Mouse (Mus musculus) layer of hippocampus, postnatal 25 days (tissue): ENCODE measurements at regions not wholly inside any gene's neighbourhood (a gene's known extent, or its start where the extent isn't known, plus 50 kb on each side); places are given as distances from the start of the nearest gene placed in this dataset.

ENCODE experiments used
- DNase-seq, 2 experiments: peaks; one replicate each; pipeline ENCODE4 v3.0.0; 2022; ENCODE audit warnings: mixed read lengths in 2 of 2, low spot score in 1 of 2; ENCODE audit errors: extremely low spot score in 1 of 2

DNA sequence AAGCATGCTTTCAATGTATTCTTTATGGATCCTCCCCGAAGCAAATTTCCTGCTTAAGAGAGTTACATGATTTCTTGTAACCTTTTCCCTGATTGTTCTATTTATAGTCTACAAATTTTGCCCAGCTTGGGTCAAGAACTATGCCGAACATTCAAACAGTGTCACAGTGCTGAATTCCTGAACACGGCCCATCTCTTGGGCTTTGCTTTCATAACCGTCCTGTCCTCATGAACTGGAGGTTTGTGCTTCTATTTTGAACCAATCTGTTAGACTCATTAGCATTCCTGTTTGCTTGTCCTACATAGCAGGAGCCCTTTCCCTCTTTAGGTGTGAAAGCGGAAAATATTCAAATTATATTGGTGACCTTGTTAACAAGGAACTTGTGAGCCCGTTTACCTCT lies 181.2 kb downstream of the Klf6 start:
- DNase-seq, result no peak

DNA sequence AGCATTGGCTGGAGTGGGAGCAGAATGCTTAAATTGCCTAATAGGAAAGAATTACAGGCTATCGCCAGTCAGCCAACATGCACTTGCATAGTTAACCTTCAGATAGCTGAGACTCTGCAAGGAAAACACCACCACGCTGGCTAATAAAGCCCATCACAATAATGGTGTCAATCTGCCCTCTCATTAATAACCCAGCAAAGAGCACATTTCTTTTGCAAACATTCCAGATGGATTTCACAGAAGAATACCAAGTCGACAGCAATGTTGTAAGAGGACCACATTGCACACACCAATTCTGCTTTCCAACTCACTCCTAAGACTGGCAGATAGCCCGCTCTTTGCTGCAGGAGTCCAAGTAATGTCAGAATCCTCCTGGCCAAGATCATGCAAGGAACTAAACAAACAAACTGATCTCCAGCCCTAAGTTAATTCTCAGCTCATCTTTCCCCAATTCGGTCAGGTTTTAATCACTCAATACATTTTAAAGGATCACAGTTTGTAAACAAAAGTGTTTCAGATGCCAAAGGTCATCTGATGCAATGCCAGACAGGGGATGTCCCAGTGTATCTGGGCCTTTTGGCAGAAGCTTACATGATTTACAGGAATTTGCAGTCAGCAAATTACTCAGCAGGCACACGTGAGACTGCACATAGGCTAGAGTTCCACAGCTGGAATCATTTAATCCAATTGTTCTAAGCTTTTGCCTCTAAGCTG lies 198.4 kb downstream of the Klf6 start:
- no peak for DNase-seq

GRCm38 (mm10) chr13:6060229-6060845 lies 199.1 kb downstream of the Klf6 start:
- no peak for DNase-seq

- no peak for DNase-seq
These were observed 201.0 kb downstream of the Klf6 start for GRCm38 (mm10) chr13:6062305-6062704.

GRCm38 (mm10) chr13:6062729-6063386 lies 201.6 kb downstream of the Klf6 start:
- no peak for DNase-seq

DNA sequence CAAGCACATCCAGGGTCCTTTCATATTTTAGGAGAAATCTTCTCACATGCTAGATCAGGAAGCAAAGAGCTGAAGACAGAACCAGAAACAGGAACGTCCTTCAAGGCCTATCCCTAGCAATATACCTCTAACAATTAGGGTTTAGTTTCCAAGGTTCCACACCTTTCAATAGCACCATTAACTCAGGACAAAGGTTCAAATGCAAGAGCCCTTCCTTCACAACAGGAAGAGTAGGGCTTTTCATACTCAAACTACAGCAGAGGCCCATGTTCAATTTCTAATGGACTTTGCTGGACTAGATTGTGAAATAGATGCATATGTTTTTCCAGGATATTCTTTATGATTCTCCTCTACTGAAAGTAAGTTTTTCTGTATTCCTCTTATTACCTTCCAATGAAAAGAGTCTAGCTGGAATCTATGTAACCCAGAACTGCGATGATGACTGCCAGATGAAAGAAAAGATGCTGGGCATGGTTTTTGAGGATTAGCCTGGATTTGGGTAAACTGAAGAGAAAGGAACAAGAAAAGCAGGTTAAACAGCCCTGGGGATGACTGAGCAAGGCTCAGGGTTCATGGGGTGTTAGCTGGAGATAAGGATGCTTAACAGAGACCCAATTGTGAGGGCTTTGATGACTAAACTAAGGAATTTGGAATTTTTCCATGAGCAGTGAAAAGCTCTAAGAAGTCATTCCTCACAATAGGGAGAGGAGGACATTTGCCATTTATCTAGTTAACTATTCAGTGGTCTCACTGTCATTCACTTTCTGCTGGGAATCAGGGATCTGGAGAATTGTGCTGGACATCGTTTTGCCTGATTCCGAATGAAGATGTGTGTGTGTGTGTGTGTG lies 215.9 kb downstream of the Klf6 start:
- DNase-seq, result no peak

DNA sequence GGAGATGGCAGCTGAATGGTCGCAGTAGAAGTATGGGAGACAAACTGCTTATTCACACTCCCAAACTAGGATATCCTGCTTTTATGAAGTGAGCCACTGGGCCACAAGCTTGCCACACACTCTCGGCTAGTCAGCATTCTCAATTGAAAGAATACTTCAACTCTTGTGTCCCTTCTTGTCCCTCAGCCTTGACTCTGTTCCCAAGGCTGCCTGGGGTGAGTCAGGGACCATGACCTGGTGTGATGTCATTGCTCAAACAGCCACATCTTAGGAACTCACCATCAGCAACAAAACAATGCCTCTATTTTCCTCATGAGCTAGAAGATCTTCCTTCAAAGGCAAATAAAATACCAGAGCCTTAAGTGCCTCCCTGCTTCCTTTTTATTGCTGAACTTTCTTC lies 224.6 kb downstream of the Klf6 start:
- no peak for DNase-seq

DNA sequence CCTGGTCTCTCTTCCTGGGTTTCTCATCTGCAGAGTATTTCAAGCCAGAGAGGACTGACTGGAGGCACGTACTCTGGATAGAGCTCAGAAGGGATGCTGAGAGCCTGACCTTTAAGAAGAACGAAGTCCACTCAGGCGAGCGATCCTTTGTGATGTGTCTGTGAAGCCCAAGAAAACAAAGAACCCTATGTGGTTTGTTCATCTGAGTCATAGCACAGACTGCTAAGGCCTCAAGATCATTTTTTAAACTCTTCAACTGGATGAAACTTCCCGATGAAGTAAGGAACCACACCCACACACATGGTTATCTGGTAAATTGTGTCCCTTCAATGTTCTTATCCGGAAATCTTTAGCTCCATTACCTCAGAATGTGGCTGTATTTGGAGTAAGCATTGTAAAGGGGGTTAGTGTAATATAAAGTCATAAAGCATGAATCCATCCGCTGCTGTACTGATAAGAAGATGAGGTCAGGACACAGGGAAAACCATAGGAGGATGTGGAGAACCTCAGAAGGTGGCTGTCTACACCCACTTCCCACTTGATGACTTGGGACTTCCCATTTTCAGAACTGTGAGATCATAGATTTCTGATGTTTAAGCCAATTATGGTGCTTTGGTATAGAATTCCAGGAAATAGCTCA lies 247.9 kb downstream of the Klf6 start:
- no peak for DNase-seq

DNA sequence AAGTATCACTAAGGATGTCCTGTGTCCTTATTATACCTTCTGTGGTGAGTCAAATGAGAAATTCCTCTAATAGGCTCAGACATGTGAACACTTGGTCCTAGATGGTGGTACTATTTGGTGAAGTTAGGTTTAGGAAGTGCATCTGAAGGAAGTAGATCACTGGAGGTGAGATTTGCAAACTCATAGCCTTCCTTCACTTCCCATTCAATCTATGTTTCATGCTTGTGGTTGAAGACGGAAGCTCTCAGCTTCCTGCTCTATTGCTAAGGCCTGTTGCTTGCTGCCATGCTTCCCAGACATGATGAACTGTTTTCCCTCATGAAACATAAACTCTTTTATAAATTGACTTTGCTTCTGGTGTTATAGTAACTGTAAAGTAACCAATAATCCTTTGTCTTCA lies 258.4 kb downstream of the Klf6 start:
- DNase-seq, result no peak

GRCm38 (mm10) chr13:6127311-6127710 lies 266.0 kb downstream of the Klf6 start:
- DNase-seq, result no peak

- DNase-seq, result no peak
These were observed 267.6 kb downstream of the Klf6 start for GRCm38 (mm10) chr13:6128903-6129302.

DNA sequence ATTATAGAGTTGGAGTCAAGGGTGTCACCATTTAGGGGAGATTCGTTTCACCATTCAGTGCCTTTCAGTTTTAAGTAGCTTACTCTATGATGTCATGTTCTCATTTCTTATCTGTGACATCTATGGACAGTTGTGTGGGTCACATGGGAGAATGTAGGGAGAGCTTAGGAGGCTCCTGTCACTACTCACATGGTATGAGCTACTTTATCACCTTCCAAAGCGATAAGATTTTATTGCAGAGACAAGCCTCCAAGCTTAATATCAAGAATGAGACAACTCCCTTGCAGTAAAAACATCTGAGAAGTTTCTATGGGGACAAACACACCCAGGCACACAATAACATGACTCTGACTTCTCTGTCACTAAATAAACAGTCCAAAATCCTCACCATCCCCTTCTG lies 270.1 kb downstream of the Klf6 start:
- DNase-seq, result no peak

GRCm38 (mm10) chr13:6137170-6137569 lies 275.9 kb downstream of the Klf6 start:
- DNase-seq, result no peak

GRCm38 (mm10) chr13:6142771-6143170 lies 281.5 kb downstream of the Klf6 start:
- no peak for DNase-seq

- no peak for DNase-seq
These were observed 292.4 kb downstream of the Klf6 start for GRCm38 (mm10) chr13:6153657-6154056.

- DNase-seq, result no peak
These were observed 294.9 kb downstream of the Klf6 start for GRCm38 (mm10) chr13:6156191-6156590.

- DNase-seq, result no peak
These were observed 295.7 kb downstream of the Klf6 start for GRCm38 (mm10) chr13:6157029-6157428.

- DNase-seq, result no peak
These were observed 296.7 kb downstream of the Klf6 start for GRCm38 (mm10) chr13:6157946-6158345.

DNA sequence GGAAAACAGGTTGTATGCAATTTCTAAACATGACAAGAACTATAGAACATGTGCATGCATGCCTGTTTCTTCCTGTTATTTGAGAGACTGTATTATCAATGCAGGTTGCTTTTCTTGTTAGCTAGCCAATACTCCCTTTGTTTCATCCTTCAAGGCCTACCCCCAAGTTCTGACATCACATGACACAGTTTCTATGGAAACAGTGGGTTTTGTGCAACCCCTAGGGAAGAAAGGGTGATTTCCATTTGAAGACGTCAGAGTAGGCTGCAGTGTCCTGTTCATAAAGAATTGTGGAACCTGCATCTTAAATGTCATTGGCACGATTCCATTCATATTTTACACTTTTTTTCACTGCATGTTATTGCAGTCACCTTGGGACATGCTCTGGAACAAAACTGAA lies 298.1 kb downstream of the Klf6 start:
- DNase-seq, result no peak

GRCm38 (mm10) chr13:6165916-6166315 lies 304.6 kb downstream of the Klf6 start:
- no peak for DNase-seq
